Mouse (Mus musculus) ovary, adult 10 weeks (tissue): ENCODE measurements around the gene Suz12. TPM values are rescaled to one million over a fixed set of nuclear protein-coding genes. Genes with fewer than 3 reads are reported as not detected.

ENCODE experiments used
- polyA plus RNA-seq: library from polyadenylated mRNA; stranded (reverse); fragments of 350-450 nt; fragmentation: Illumina TruSeq; extraction: RNeasy Lipid Tissue Mini Kit (QIAGEN cat#74804); gene quantifications from one replicate; pipeline ENCODE4 v1.2.3, GENCODE M21; 2014

The Suz12 gene
- 237 TPM for polyA plus RNA-seq

DNA sequence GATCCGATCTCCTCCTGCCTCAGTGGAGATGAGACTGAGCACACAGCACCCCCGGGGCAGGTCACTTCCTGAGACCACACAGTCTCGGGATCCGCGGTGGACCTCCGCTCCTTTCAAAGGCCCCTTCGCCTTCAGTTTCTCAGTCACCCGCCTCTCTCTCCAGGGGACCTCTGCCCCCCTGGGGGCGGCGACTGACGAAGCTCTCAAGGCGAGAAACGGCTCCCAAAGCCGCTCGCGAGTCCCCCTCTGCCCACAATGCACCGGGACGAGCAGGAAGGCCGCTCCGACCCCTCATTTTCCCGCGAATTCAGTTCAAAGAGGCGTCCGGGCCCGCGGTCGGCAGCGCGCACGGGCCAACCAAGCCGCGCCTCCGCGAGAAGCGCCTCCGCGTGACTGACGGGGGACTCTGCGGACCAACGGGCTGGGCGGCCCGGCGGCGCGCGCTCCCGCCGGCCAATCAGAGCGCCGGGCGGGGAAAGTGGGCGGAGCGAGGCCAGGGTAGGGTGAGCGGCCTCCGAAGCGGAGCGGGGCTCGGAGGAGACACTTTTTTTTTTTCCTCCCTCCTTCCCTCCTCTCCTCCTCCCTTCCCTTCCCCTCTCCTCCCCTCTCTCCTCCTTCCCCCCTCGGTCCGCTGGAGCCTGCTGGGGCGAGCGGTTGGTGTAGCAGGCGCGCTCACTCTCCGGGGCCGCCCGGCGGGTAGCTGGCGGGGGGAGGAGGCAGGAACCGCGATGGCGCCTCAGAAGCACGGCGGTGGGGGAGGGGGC, at the start of gene Suz12:
TSS of gene Suz12 (plus strand) at position 515 of the 764 bp plus-strand sequence.

GRCm38 (mm10) chr11:79962125-79962876, 30.6 kb upstream of the Suz12 start, which contains the start of gene Utp6:
TSS of gene Utp6 (minus strand) at chr11:79962390.

DNA sequence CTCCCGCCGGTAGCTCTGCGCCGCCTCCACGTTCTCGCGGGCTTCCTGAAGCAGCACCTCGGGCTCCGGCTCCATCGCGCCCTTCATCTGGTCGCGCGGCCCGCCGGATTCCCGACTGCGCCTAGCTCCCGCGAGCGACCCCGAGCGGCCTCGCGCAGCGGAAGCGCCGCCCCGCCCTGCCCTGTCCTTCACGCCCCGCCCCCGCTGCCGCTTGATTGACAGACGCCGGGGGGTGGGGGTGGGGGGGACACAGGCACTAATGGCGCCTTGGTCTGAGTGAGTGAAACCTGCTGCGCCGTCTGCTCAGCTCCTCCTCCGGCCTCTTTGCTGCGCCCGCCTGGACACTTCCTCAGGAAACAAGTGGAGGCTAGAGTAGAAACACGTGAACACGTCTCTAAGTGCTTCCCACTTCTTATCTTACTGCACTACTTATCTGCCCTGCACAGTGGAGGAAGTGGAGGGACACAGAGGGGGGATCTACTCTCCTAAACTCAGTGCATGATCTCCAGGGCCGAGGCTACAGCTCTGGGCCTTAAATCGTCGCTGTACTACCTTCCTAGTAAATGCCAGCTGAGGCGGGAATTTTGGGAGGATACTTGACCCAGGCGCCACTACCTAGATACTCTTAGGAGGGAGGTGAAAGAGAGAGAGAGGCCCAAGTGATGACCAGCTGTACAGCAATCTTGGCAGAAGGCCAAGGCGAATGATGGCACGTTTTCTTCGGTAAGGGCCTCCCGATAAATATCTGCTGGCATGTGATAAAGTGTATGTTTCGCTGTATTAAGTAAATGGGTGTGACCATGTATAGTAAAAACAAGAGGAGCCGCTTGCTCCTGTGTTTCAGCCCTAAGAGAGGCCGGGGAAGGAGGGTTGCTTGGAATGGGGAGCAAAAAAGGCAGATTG, 88.2 kb downstream of the Suz12 start, which contains the start of gene Crlf3:
TSS of gene Crlf3 (minus strand) at position 166 of the 903 bp plus-strand sequence.

Other genes starting within 250 kb of the Suz12 start
- 86.4 TPM for gene Utp6, start 30.7 kb upstream of the Suz12 start, polyA plus RNA-seq
- gene Crlf3, start 87.9 kb downstream of the Suz12 start, polyA plus RNA-seq: 24.9 TPM
- gene Atad5, start 96.3 kb downstream of the Suz12 start, polyA plus RNA-seq: 16.9 TPM
- gene Tefm, start 149.1 kb downstream of the Suz12 start, polyA plus RNA-seq: 17.9 TPM
- gene Adap2, start 161.0 kb downstream of the Suz12 start, polyA plus RNA-seq: 1.4 TPM
- 8.0 TPM for gene Rnf135, start 190.7 kb downstream of the Suz12 start, polyA plus RNA-seq
- gene Rhot1, start 215.9 kb downstream of the Suz12 start, polyA plus RNA-seq: 116 TPM